Mouse (Mus musculus): Measurements from ENCODE around the gene Irx4. TPM values are rescaled to one million over a fixed set of nuclear protein-coding genes. Genes with fewer than 3 reads are reported as not detected.

Gene Irx4
- polyA plus RNA-seq, 1 experiment: not detected

- TF ChIP-seq CTCF (IDR thresholded peaks at IDR 0.05; ENCODE audit: extremely low read depth, insufficient read depth, low read length): no peak
- TF ChIP-seq POLR2A (IDR thresholded peaks at IDR 0.05; ENCODE audit: extremely low read depth, insufficient read depth, low read length): no peak
- Histone ChIP-seq H3K27ac (ENCODE audit: insufficient read depth, low read length) (no peak overlapping the region), H3K4me1 (ENCODE audit: control insufficient read depth, insufficient read depth, low read length) (no peaks in the 10 kb centered on the region), H3K4me3 (ENCODE audit: insufficient read depth, low read length) (no peak overlapping the region)
These were observed 514 bp upstream of the Irx4 start for GRCm38 (mm10) chr13:73259577-73260353.

- Histone ChIP-seq H3K4me3 (ENCODE audit: insufficient read depth, low read length) (no peak overlapping the region), H3K4me1 (ENCODE audit: control insufficient read depth, insufficient read depth, low read length) (no peaks in the 10 kb centered on the region), H3K27ac (ENCODE audit: insufficient read depth, low read length) (no peak overlapping the region)
- no peak for TF ChIP-seq POLR2A (IDR thresholded peaks at IDR 0.05; ENCODE audit: extremely low read depth, insufficient read depth, low read length)
These were observed 904 bp downstream of the Irx4 start for GRCm38 (mm10) chr13:73261036-73261730.

DNA sequence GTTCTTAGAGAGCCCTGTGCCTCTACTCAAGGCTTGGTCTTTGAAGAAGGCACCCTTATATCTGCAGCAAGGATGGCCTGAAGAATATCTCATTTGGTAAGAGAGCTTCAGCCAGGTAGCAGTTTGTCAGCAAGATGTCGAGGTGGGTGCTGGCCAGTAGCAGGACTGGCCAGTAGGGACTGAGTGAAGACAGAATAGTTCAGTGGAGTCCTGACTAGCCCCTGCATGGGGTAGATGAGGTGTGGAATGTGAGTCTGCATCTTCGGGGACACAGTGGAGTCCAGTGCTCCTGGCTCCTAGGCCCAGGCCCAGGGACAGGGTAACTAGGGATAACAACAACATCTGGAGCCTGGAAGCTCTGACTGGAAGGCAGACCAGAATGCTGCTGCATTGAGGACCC, 1.6 kb downstream of the Irx4 start:
- TF ChIP-seq POLR2A (IDR thresholded peaks at IDR 0.05; ENCODE audit: extremely low read depth, insufficient read depth, low read length) (no peak), CTCF (IDR thresholded peaks at IDR 0.05; ENCODE audit: extremely low read depth, insufficient read depth, low read length) (no peak)
- Histone ChIP-seq H3K4me3 (ENCODE audit: insufficient read depth, low read length) (no peak overlapping the region), H3K4me1 (ENCODE audit: control insufficient read depth, insufficient read depth, low read length) (no peaks in the 10 kb centered on the region), H3K27ac (ENCODE audit: insufficient read depth, low read length) (no peak overlapping the region)

DNA sequence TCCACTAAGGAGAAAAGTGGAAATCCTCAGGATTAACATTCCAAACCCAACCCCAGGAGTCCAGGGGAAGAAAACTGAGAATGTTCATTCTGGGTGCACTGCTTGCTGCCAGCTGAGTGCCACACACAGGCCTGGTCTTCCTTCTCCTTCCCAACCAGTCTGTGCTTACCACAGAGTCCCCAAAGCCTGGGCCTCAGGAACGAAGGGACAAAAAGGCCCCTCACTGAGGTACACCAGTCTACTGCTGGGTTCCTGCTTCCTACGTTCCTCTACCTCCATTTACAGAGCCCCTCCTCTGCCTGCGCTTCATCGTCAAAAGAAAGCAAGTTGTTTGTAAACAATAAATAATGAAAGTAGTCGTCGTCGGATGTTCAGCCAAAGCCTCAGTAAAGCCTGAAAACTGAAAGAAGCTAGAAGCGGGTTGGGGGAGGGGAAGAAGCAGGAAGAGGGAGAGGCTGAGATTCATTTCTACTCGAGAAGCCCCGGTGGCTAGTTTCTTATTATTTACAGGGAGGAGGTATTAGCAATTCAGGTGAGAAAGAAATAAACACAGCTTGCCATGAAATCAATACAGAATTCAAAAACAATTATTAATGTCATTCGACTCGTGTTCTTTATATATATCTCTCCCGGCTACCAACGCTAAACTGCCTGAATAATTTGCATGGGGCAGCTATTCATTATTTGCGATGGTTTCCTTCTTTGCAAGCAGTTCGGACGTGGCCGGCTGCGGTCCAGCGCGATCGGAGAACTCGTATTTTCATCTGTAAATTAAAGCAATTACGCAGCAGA, 2.3 kb downstream of the Irx4 start:
- Histone ChIP-seq H3K4me3 (ENCODE audit: insufficient read depth, low read length) (no peak overlapping the region), H3K4me1 (ENCODE audit: control insufficient read depth, insufficient read depth, low read length) (no peaks in the 10 kb centered on the region), H3K27ac (ENCODE audit: insufficient read depth, low read length) (no peak overlapping the region)
- no peak for TF ChIP-seq POLR2A (IDR thresholded peaks at IDR 0.05; ENCODE audit: extremely low read depth, insufficient read depth, low read length)
- TF ChIP-seq CTCF (IDR thresholded peaks at IDR 0.05; ENCODE audit: extremely low read depth, insufficient read depth, low read length): no peak

- TF ChIP-seq CTCF (IDR thresholded peaks at IDR 0.05; ENCODE audit: extremely low read depth, insufficient read depth, low read length) (no peak), POLR2A (IDR thresholded peaks at IDR 0.05; ENCODE audit: extremely low read depth, insufficient read depth, low read length) (no peak)
These were observed 3.1 kb downstream of the Irx4 start for GRCm38 (mm10) chr13:73263128-73263971.

DNA sequence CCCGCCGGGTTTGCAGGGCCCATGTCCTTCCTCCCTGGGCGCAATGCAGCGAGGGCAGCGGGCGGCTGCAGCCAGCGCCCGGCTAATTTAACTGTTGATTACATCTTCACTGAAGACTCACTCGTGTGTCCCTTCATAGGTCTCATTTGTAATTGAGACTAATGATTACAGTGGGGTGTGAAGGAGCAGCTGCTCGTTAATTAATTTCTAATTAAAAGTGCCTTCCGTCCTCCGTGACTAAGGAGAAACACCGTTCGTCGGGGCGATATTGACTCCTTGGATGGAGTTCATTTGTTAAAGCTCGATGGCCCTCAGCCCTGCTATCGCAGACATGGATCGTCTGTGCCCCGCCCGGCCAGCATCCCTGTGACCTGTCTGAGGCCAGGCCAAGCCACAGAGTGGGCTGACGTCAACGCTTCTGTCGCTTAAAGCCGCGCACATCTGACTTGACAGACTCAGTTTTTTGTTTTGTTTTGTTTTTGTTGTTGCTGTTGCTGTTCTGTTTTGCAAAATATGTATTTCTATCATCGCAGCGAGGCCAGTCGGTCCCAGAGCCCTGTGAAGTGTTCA, 4.0 kb downstream of the Irx4 start:
- TF ChIP-seq CTCF (IDR thresholded peaks at IDR 0.05; ENCODE audit: extremely low read depth, insufficient read depth, low read length) (no peak), POLR2A (IDR thresholded peaks at IDR 0.05; ENCODE audit: extremely low read depth, insufficient read depth, low read length) (no peak)
- H3K4me3 ChIP-seq (ENCODE audit: insufficient read depth, low read length): no peak overlapping the region
- H3K4me1 ChIP-seq (ENCODE audit: control insufficient read depth, insufficient read depth, low read length): no peaks in the 10 kb centered on the region
- H3K27ac ChIP-seq (ENCODE audit: insufficient read depth, low read length): no peak overlapping the region

More at GRCm38 (mm10) chr13:73263128-73263971, 3.1 kb downstream of the Irx4 start:
- Histone ChIP-seq H3K27ac (ENCODE audit: insufficient read depth, low read length) (no peak overlapping the region), H3K4me3 (ENCODE audit: insufficient read depth, low read length) (no peak overlapping the region), H3K4me1 (ENCODE audit: control insufficient read depth, insufficient read depth, low read length) (no peaks in the 10 kb centered on the region)

DNA sequence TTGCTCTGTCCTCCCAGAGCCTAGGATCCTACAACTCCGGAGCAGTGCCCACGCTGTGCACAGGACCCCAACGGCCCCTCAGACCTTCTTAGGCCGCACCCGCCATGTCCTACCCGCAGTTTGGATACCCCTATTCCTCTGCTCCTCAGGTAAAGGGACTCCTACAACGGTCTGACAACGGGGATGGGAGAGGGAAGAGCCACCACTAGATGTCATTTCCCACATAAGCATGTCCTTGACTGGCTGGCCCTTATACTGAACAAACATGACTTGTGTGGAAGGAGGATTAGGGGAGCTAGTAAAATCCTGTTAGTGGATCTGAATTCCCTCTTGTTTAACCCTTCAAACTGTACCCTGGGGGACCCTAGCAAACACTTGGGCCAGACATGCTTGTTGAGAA, 4.6 kb downstream of the Irx4 start:
- no peaks in the 10 kb centered on the region for H3K4me1 ChIP-seq (ENCODE audit: control insufficient read depth, insufficient read depth, low read length)
- no peak overlapping the region for H3K27ac ChIP-seq (ENCODE audit: insufficient read depth, low read length)
- H3K4me3 ChIP-seq (ENCODE audit: insufficient read depth, low read length): no peak overlapping the region
- TF ChIP-seq CTCF (IDR thresholded peaks at IDR 0.05; ENCODE audit: extremely low read depth, insufficient read depth, low read length): no peak
- TF ChIP-seq POLR2A (IDR thresholded peaks at IDR 0.05; ENCODE audit: extremely low read depth, insufficient read depth, low read length): no peak

DNA sequence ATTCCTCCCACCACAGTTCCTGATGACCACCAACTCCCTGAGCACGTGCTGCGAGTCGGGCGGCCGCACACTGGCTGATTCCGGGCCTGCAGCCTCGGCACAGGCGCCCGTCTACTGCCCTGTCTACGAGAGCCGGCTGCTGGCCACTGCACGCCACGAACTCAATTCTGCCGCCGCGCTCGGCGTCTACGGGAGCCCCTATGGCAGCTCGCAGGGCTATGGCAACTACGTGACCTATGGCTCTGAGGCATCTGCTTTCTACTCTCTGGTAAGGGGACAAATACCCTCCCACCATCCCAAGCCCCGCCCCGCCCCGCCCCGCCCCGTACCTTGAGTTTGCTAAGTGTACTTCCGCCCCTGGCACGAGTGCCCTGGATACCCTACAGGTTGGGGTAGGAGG, 5.2 kb downstream of the Irx4 start:
- Histone ChIP-seq H3K4me1 (ENCODE audit: control insufficient read depth, insufficient read depth, low read length) (no peaks in the 10 kb centered on the region), H3K4me3 (ENCODE audit: insufficient read depth, low read length) (no peak overlapping the region), H3K27ac (ENCODE audit: insufficient read depth, low read length) (no peak overlapping the region)
- TF ChIP-seq POLR2A (IDR thresholded peaks at IDR 0.05; ENCODE audit: extremely low read depth, insufficient read depth, low read length): no peak
- no peak for TF ChIP-seq CTCF (IDR thresholded peaks at IDR 0.05; ENCODE audit: extremely low read depth, insufficient read depth, low read length)

Measured in cortical plate, adult 2 months (tissue).